Mouse (Mus musculus) embryonic facial prominence, embryonic 11.5 days (tissue): ENCODE results near the gene Trp53rkb. TPM values are rescaled to one million over a fixed set of nuclear protein-coding genes. Genes with fewer than 3 reads are reported as not detected.

Experiments used
- polyA plus RNA-seq: library from polyadenylated mRNA; unstranded; fragments of >200 nt; fragmentation: Nextera tagmentation; extraction: Ambion mirVana; gene quantifications from 2 replicates; pipeline ENCODE4 v1.2.1, GENCODE M21; 2014

The Trp53rkb gene
- polyA plus RNA-seq, 1 experiment from 2014 or later, result 8.9 TPM

Other genes starting within 250 kb of the Trp53rkb start
- gene Prex1, start 78.7 kb upstream of the Trp53rkb start, polyA plus RNA-seq, result 15.5 and 21.7 TPM in 2 replicates
- 3.5 and 4.0 TPM in 2 replicates for gene Arfgef2, start 13.1 kb downstream of the Trp53rkb start, polyA plus RNA-seq
- gene Cse1l, start 113.5 kb downstream of the Trp53rkb start, polyA plus RNA-seq, result 250 and 276 TPM in 2 replicates
- gene Stau1, start 203.8 kb downstream of the Trp53rkb start, polyA plus RNA-seq, result 91.5 and 96.3 TPM in 2 replicates
- gene Ddx27, start 222.7 kb downstream of the Trp53rkb start, polyA plus RNA-seq, result 41.4 and 42.6 TPM in 2 replicates